Mouse (Mus musculus) adrenal gland, adult 2 months (tissue): ENCODE results near the gene Arid1b. TPM values are rescaled to one million over a fixed set of nuclear protein-coding genes. Genes with fewer than 3 reads are reported as not detected.

ENCODE experiments used
- DNase-seq: peaks from one replicate; pipeline ENCODE4 v3.0.0; 2021
- polyA plus RNA-seq: library from polyadenylated mRNA; depleted of rRNA; stranded (reverse); fragments of >200 nt; gene quantifications from 2 replicates; pipeline ENCODE4 v1.2.3, GENCODE M21; 2012
- total RNA-seq, 2 experiments: library from RNA; stranded (reverse); gene quantifications; 2 replicates each; pipeline ENCODE4 v1.2.3; 2021

The Arid1b gene
- total and polyA plus RNA-seq, 3 experiments = 52.1 to 174 (median 83.8) TPM

DNA sequence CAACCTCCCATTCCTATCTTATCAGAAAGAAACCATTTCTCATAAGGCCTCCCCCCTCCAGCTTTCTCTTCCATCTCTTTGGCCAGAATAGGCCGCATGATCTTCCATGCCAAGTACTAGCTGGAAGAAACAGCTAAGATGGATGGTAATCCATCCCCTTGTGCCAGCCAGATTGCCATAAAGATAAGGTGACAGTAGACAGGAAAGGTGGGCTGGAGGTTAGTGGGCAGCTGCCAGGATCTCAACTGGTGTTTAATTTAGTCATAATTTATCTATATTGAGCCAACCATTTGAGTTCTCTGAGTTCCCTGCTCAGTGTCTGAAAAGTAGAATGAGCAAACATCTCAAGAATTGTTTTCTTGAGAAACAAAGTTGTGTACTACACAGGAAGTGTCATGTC, 391.6 kb downstream of the Arid1b start:
- DNase-seq = no peak

DNA sequence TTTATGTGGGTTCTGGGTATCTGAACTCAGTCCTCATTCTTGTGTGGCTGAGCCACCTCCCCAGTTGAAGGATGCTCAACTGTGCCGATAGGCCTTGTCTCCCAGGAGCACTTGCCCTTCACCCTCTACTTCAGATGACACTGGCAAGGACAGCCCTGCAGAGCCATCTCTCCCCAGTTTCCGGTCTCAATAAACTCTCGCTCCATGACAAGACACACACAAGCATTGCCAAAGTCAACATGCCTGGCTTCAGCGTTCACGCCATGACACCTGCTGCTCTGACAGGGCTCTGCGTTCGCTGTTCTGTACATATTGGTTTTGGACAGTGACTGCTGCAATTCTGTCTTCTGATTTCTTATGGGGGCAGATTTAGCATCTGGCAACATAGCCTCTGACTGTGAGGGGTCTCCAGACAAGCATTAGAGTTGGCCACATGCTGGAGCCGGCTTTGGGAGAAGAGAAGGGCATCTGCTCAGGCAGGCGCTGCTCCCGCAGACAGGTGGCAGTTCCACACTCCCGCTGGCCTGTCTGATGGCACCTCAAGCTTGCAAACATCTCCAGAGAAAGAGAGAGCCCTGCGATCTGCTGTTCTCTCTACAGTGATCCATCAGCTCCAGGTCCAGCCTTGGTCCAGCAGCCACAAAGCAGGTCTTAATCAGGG, 392.9 kb downstream of the Arid1b start:
- DNase-seq = no peak

DNA sequence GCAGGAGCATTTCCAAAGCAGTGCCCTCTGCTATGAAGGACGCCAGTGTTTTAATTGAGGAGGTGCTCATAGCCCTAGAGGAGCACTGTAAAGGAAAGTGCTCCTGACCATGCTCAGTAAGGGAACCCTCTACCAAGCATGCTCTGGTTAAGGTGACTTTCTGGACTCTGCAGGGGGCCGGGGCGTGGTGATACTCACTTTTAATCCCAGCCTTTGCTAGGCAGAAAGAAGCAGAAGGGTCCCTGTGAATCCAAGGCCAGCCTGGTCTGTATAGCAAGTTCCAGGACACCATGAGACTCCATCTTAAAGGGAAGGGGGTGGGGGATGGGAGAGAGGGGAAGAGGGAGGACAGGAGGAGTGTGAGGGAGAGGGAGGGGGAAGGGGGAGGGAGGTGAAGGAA, 394.2 kb downstream of the Arid1b start:
- DNase-seq = no peak

DNA sequence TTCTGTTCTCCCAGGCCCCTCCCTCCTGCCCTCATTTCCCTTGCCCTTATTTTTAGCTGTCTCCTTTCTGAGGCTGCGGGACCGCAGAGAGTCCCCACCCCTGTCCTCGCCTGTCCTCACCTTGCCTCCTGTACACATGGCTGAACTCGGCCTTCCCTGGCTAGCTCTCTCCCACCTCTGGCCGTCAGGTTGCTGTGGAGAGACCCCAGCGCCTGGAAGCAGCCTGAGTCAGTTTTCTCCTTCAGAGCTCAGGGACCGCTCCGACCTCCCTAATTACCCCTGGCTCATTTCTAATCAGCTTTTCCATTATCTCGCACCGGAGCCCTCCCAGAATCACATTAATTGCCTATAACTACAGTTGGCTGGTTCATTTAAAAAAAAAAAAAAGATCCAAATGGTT, 396.6 kb downstream of the Arid1b start:
- DNase-seq = no peak

DNA sequence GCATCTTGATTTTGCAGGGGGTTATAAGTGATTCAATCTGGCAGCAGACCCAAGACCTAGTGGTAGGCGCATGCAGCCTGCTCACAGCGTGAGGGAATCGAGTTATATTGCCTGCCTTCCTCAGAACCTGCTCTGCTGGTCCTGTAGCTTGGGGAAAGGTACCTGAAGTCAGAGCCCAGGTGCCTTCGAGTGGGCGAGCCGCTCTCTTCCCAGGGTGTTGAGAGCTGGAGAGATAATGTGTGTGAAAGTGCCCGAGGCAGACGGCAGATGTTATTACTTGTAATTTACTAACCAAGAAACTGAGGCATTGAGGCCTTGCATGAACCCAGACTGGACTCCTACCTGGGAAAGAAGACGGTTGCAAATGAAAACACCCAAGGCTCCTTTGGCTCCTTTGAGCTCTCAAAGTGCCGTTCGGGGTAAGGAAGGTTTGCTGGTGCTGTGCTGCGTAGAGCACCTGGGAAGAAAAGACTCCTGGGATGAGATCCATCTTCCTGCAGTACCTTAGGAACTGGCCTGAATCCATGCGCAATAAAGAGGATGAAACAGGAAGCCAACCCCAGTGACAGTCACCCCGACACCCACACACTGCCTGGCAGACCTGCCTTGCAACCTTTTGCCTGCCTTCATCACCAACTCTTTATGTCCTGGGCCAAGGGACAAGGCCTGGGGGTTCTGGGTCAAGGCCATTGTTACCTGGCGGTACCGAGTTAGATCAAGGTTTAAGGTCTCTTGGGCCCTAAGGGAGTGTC, 401.5 kb downstream of the Arid1b start:
- DNase-seq = no peak

DNA sequence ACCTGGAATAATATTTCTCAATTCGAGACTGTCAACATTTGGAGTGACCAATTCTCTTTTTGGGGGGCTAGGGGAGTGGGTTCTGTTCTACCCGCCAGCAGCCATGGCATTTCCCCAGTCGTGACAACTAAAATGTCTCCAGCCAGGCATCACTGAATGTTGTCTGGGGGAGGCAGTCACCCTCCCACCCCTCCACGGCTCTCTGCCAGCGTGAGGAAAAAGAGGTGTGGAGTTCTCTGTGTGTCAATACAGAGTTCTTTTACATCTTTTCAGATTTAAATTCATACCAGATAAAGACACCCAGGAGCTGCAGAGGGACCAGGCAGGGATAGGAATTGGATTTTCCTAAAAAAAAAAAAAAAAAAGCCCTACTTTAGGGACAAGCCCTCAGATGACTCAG, 402.1 kb downstream of the Arid1b start:
- no peak for DNase-seq
